Mouse (Mus musculus) midbrain, postnatal 0 days (tissue): Measurements from ENCODE around the gene Adarb2. TPM values are rescaled to one million over a fixed set of nuclear protein-coding genes. Genes with fewer than 3 reads are reported as not detected.

Experiments used
- ATAC-seq: fragments of 200-750 bp; cut with Nextera tagmentation; 2 replicates; pipeline ENCODE4 v1.8.0; 2017; ENCODE audit warnings: moderate number of reproducible peaks, mild to moderate bottlenecking, moderate TSS enrichment, moderate library complexity; ENCODE audit not compliant: low FRiP score
- DNase-seq: peaks from one replicate; pipeline ENCODE4 v3.0.0-alpha.2; 2015; ENCODE audit warnings: low spot score
- H3K27ac ChIP-seq: fragments of 300-500 bp; sonication (generic); 2 replicates; pipeline ENCODE4 v1.5.1; 2014; ENCODE audit warnings: low read depth, mild to moderate bottlenecking, low read length, mixed read lengths
- H3K27me3 ChIP-seq: fragments of 300-500 bp; sonication (generic); 2 replicates; pipeline ENCODE4 v1.6.1; 2014; ENCODE audit warnings: low read length, control low read depth, mixed read lengths; ENCODE audit not compliant: insufficient read depth
- H3K36me3 ChIP-seq: fragments of 300-500 bp; sonication (generic); 2 replicates; pipeline ENCODE4 v1.6.1; 2014; ENCODE audit warnings: low read length, control low read depth, mixed read lengths; ENCODE audit not compliant: insufficient read depth
- H3K4me1 ChIP-seq: fragments of 300-500 bp; sonication (generic); 2 replicates; pipeline ENCODE4 v1.6.1; 2014; ENCODE audit warnings: mild to moderate bottlenecking, control low read depth, antibody characterized with exemption, low read length, mixed read lengths; ENCODE audit not compliant: insufficient read depth
- H3K4me2 ChIP-seq: fragments of 300-500 bp; sonication (generic); 2 replicates; pipeline ENCODE4 v1.6.1; 2014; ENCODE audit warnings: low read depth, mild to moderate bottlenecking, low read length, mixed read lengths; ENCODE audit not compliant: poor library complexity, severe bottlenecking
- H3K4me3 ChIP-seq: fragments of 300-500 bp; sonication (generic); 2 replicates; pipeline ENCODE4 v1.5.1; 2014; ENCODE audit warnings: low read depth, mild to moderate bottlenecking, low read length, moderate library complexity
- H3K9ac ChIP-seq: fragments of 300-500 bp; sonication (generic); replicated peaks from 2 replicates; pipeline ENCODE4 v1.6.1; 2014; ENCODE audit warnings: mild to moderate bottlenecking, low read length, moderate library complexity, mixed read lengths; ENCODE audit not compliant: poor library complexity, severe bottlenecking
- H3K9me3 ChIP-seq: fragments of 300-500 bp; sonication (generic); 2 replicates; pipeline ENCODE4 v1.6.1; 2016; ENCODE audit warnings: low read length, control low read depth
- CTCF ChIP-seq: IDR thresholded peaks from 2 replicates; pipeline ENCODE4 v1.5.1; 2016; ENCODE audit warnings: antibody characterized with exemption, mild to moderate bottlenecking
- WGBS: fragments of 180-500 bp; shearing (Covaris S2); extraction: QIAGEN DNeasy Blood & Tissue Kit; methylation state at CpG from one replicate; pipeline ENCODE4 v1.1.7; 2014; 5-methylcytosine and 5-hydroxymethylcytosine counted together
- polyA plus RNA-seq: library from polyadenylated mRNA; unstranded; fragments of >200 nt; fragmentation: Nextera tagmentation; extraction: Ambion mirVana; gene quantifications from 2 replicates; pipeline ENCODE4 v1.2.1, GENCODE M21; 2015
- total RNA-seq: library from RNA; depleted of rRNA; stranded (reverse); fragments of >200 nt; gene quantifications from 2 replicates; pipeline ENCODE4 v1.2.3, GENCODE M21; 2014

The Adarb2 gene
- total and polyA plus RNA-seq, 2 experiments from 2014 or later = 16.9 to 36.3 TPM

GRCm38 (mm10) chr13:8439188-8439835 is 236.6 kb downstream of the Adarb2 start:
- Histone ChIP-seq H3K27ac (no peak overlapping the region), H3K9ac (no peak overlapping the region), H3K36me3 (no peaks in the 10 kb centered on the region), H3K4me2 (no peak overlapping the region), H3K9me3 (no peaks in the 10 kb centered on the region), H3K4me1 (no peaks in the 10 kb centered on the region), H3K4me3 (no peak overlapping the region), H3K27me3 (no peaks in the 10 kb centered on the region)
- ATAC-seq (no peak), DNase-seq (no peak)
- TF ChIP-seq CTCF = no peak
- WGBS = 95% methylated on average over 4 of the region's 4 CpGs

GRCm38 (mm10) chr13:8445415-8445814 is 242.7 kb downstream of the Adarb2 start:
- Histone ChIP-seq H3K27ac (no peak overlapping the region), H3K36me3 (no peaks in the 10 kb centered on the region), H3K9ac (no peak overlapping the region), H3K4me1 (no peaks in the 10 kb centered on the region), H3K27me3 (no peaks in the 10 kb centered on the region), H3K9me3 (no peaks in the 10 kb centered on the region), H3K4me3 (no peak overlapping the region), H3K4me2 (no peak overlapping the region)
- ATAC-seq (no peak), DNase-seq (no peak)
- WGBS = 78% methylated on average over 2 of the region's 2 CpGs
- TF ChIP-seq CTCF = no peak

- no peaks in the 10 kb centered on the region for H3K27me3 ChIP-seq
- ATAC-seq (no peak), DNase-seq (peak; percentile 30)
- no peak overlapping the region for H3K4me3 ChIP-seq
- no peaks in the 10 kb centered on the region for H3K9me3 ChIP-seq
- 80% methylated on average over 8 of the region's 8 CpGs for WGBS
- no peak overlapping the region for H3K9ac ChIP-seq
- no peak overlapping the region for H3K27ac ChIP-seq
- H3K4me1 ChIP-seq = no peaks in the 10 kb centered on the region
- no peak overlapping the region for H3K4me2 ChIP-seq
- no peaks in the 10 kb centered on the region for H3K36me3 ChIP-seq
- TF ChIP-seq CTCF = no peak
Observed at GRCm38 (mm10) chr13:8448192-8448879, 245.7 kb downstream of the Adarb2 start.

- WGBS = 88% methylated on average over 4 of the region's 4 CpGs
- TF ChIP-seq CTCF = no peak
- no peaks in the 10 kb centered on the region for H3K27me3 ChIP-seq
- no peak overlapping the region for H3K9ac ChIP-seq
- no peaks in the 10 kb centered on the region for H3K9me3 ChIP-seq
- no peaks in the 10 kb centered on the region for H3K36me3 ChIP-seq
- no peaks in the 10 kb centered on the region for H3K4me1 ChIP-seq
- DNase-seq (no peak), ATAC-seq (no peak)
- no peak overlapping the region for H3K4me2 ChIP-seq
- no peak overlapping the region for H3K4me3 ChIP-seq
- no peak overlapping the region for H3K27ac ChIP-seq
Observed at GRCm38 (mm10) chr13:8451581-8451980, 248.9 kb downstream of the Adarb2 start.

- no peak for TF ChIP-seq CTCF
- no peaks in the 10 kb centered on the region for H3K36me3 ChIP-seq
- no peaks in the 10 kb centered on the region for H3K4me1 ChIP-seq
- ATAC-seq (no peak), DNase-seq (no peak)
- H3K9me3 ChIP-seq = no peaks in the 10 kb centered on the region
- no peak overlapping the region for H3K27ac ChIP-seq
- H3K27me3 ChIP-seq = no peaks in the 10 kb centered on the region
- H3K9ac ChIP-seq = no peak overlapping the region
- H3K4me2 ChIP-seq = no peak overlapping the region
- 83% methylated on average over 3 of the region's 3 CpGs for WGBS
- no peak overlapping the region for H3K4me3 ChIP-seq
Observed at GRCm38 (mm10) chr13:8456886-8457285, 254.2 kb downstream of the Adarb2 start.

- no peaks in the 10 kb centered on the region for H3K4me1 ChIP-seq
- no peaks in the 10 kb centered on the region for H3K36me3 ChIP-seq
- WGBS = 60% methylated on average over 3 of the region's 3 CpGs
- ATAC-seq (no peak), DNase-seq (no peak)
- no peaks in the 10 kb centered on the region for H3K9me3 ChIP-seq
- no peaks in the 10 kb centered on the region for H3K27me3 ChIP-seq
- H3K4me3 ChIP-seq = no peak overlapping the region
- no peak overlapping the region for H3K4me2 ChIP-seq
- TF ChIP-seq CTCF = no peak
- H3K9ac ChIP-seq = no peak overlapping the region
- H3K27ac ChIP-seq = no peak overlapping the region
Observed at GRCm38 (mm10) chr13:8457831-8458230, 255.2 kb downstream of the Adarb2 start.
